Mouse (Mus musculus): ENCODE measurements around the gene Tsc1. TPM values are rescaled to one million over a fixed set of nuclear protein-coding genes. Genes with fewer than 3 reads are reported as not detected.

Gene Tsc1
- total RNA-seq, 2 experiments from 2014 or later = 16.4 to 19.8 TPM

DNA sequence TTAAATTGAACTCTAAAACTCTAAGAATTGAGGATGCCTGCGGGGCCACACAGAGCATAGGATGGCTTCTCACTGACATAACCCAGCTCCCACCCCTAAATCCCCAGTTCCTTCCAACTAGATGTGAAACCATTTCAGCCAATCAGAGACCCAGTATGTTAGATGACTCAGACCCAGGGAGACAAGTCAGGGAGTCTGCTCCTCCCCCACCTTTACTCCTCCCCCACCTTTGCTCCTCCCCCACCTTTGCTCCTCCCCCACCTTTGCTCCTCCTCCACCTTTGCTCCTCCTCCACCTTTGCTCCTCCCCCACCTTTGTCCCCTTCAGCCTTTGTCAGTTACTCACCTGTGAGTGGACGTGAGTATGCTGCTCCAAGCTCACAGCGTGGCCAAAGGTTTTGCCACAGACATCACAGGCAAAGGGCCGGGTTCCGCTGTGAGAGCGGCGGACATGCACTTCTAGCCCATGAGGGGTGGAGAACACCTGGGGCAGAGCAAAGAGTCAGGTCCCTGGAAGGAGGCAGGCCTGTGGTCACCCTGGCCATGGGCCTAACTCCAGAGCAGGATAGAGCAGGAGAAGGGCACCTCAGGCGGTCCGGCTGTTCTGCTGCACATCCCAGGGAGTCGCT is 28.5 kb upstream of the Tsc1 start:
- DNase-seq = no peak
- intact Hi-C loops (cut with DNase I) = no loop called here

DNA sequence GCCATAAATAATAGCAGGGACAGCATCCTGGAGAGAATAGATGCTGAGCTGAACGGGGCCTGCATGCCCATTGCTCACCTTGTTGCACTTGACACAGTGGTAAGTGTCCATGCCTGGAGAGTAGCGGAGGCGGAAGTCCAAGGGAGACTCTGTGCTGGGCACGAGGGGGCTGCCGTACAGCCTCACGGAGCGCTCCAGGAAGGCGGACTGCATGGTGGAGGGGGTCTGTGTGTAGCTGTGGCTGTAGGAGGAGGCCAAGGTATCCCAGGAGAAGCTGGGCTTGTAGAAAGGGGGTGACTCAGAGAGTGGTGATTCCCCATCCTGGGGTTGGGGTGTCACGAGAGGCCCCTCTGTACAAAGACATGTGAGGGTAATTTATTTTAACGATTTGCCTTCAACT is 27.4 kb upstream of the Tsc1 start:
- DNase-seq = no peak
- intact Hi-C loops (cut with DNase I) = no loop called here

DNA sequence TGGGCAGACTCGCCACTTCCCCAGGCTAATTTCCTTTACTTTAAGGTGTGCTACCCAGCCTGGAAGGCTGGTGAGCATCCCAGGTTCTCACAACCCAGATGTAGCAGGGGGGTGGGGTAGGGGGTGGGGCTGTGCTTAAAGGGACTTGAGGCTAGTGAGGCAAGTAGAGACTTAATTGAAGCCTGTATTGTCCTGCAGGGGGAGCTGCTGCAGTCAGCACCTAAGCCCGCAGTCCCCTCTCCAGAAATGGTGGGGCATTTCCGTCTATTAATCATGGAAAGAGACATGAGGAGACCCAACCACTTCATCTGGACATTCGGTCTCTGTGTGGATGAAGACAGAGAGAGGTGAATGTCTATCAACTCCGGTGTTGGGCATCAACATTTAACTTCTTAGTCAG is 24.7 kb upstream of the Tsc1 start:
- intact Hi-C loops (cut with DNase I) = no loop called here
- no peak for DNase-seq

DNA sequence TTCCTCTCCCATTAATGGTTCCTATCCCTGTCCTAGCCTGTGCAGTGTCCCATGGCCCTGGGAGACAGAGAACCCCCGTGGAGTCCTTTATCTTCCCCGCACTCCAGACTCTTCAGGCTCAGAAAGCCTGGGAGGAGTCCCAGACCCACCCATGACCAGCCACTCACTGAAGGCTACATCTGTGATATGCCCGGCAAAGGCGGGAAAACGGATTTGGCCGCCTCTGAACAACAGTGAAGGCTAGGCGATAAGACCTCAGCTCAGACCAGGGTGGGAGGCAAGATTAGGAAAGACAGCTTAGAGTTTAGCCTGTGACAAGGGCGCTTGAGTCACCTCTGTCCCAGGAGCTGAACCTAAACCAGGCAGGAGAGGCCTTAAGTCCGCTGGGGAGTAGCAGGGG is 24.2 kb upstream of the Tsc1 start:
- no peak for DNase-seq
- intact Hi-C loops (cut with DNase I) = no loop called here

DNA sequence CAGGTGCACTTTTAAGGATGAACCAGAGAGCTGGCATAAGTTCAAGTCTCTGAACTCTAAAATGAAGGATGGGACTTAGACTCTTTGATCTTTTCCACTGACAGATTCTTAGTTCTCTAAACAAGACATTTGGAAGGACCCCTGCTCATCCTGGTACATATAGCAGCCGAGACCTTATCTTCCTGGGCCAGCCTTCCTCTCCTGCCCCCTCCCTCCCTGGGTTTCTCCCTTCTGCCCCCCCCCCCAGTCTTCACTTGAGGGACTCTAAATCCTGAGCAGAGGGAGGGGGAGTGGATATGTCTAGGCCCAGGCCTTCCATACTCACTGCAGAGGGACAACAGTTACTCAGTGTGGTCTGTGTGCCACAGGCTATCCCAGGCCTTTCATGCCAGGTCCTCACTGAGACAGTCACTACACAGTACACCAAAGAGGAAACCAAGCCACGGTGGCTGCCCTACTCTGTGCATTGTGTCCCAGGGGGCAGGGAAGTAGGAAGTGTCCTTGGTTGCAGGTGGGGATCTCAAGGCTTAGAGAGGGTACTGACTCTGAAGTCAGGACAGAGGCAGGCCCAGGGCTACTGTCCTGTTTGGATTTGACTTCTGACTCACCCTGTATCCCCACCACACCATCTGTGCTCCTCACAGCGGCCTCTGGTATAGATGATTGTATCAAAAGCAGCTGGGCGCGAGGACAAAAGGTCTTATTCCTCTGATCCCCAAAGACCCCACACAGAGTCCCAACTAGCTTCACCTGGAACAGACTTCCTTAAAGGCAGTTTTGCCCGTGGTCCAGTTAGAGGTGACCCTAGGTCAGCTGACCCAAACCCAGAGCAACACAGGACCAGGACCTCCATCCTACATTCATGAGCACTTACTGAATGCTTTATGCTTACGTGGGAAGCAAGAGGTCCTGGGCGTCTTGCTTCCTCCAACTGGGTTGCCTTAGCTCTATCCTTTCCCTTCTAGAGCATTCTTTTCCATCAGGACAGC is 23.2 kb upstream of the Tsc1 start:
- intact Hi-C loops (cut with DNase I) = no loop called here

DNA sequence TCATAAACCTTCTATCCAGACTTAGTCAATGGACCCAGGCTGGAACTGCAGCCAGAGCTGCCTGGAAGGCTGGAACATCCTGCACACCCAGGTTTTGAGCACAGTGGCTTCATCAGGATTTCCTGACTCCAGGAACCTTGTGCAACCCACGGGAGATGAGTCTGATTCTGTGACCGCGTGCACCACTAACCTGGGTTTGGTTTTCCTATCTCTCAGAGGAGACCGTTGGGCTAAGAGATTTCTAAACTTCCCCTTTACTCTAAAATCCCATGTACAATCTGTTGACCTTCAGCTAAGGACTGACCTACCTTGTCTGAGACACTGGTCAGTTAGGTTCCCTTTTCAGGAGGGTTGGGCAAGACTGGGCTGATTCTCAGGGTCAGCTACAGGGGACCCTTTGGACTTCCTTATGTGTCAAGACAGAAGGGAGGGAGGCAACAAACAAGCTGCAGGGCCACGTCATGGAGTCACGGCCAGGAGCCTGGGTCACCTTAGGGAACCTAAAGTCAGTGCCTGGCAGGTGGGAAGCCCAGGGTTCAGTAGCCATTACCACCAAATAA is 22.2 kb upstream of the Tsc1 start:
- no peak for DNase-seq
- intact Hi-C loops (cut with DNase I) = no loop called here

More for the DNA sequence above, 23.2 kb upstream of the Tsc1 start:
- no peak for DNase-seq

DNA sequence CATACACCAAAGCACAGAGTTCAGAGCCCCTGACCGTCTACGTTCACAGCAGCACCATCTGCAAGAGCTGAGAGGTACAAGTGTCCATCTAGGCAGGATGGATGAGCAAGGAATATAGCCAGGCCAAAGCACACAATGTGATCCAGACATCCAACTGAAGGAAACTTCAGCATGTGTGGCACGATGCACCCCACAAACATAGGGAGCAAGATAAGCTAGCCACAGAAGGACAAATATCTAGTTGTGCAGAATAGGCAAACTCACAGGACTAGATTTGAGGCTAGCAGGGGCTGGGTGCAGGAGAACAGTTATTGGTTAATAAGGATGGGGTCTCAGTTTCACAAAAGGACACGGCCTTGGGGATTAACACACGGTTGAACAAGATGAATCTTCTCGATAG is 21.7 kb upstream of the Tsc1 start:
- intact Hi-C loops (cut with DNase I) = no loop called here
- no peak for DNase-seq

DNA sequence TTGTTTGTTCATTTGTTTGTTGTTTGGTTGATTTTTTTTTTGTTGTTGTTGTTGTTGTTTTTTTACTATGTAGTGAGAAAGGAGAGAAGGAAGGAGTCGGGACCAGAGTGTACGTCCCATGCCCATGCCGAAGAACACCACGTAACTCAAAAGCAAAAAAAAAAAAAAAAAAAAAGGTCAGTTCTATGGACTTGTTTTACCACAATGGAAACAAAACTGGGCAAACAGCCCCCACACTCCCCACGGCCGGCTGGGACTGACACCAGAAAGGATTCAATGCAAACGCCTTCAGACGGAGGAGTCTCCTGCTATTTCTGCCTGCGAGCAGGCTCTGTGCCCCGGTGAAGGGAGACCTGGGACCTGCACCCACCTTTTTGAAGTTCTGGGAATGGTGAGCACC is 20.5 kb upstream of the Tsc1 start:
- intact Hi-C loops (cut with DNase I) = no loop called here
- DNase-seq = no peak

DNA sequence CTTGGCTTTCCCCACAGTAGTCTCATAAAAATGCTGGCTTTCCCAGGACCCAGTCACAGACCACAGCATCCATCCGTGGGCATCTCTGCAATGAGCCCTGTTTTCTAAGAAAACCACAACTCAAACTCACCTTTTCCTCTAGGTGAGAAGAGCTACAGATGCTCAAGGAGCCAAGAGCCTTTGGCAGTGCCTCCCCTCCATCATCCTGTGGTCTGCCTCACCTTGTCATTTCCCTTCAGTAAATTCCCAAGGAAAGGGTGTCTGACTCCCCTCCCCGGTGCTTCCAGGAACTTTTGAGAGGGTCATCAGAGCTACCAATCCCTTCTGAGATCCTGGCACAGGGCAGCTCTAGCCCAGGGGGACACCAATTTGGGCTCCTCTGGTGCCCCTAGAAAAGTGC is 19.9 kb upstream of the Tsc1 start:
- no peak for DNase-seq
- intact Hi-C loops (cut with DNase I) = no loop called here

DNA sequence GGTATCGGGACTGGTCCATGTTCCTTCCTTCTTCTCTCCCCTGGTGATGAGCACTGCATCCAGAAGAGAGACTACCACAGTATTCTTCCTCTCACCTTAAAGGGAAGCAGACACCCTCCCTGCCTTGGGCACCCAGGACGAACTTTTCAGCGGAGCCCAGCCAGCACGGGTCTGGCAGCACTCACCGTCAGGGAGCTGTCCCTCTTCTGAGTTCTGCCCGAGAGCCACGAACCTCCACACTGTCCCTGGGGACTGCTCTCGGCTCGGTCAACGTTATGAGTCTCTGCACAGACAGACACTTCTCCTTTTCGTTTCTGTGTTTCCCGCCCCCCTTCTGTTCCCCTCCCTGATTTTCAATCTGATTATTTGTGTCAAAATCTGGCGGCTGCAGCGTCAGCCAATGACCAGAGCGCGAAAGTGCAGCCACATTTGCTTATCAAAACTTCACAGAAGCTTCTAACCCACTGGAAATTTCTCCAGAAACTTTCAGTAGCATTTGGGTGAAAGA is 19.3 kb upstream of the Tsc1 start, which contains the start of gene Gfi1b:
Gene Gfi1b (minus strand): TSS at position 319 of the 508 bp plus-strand sequence.
- peak; percentile 14 to 36 for DNase-seq
- intact Hi-C loops (cut with DNase I) = loop anchor here (1.0 kb wide), 1 partner anchor 28 kb away; no protein-coding TSS in a partner anchor

DNA sequence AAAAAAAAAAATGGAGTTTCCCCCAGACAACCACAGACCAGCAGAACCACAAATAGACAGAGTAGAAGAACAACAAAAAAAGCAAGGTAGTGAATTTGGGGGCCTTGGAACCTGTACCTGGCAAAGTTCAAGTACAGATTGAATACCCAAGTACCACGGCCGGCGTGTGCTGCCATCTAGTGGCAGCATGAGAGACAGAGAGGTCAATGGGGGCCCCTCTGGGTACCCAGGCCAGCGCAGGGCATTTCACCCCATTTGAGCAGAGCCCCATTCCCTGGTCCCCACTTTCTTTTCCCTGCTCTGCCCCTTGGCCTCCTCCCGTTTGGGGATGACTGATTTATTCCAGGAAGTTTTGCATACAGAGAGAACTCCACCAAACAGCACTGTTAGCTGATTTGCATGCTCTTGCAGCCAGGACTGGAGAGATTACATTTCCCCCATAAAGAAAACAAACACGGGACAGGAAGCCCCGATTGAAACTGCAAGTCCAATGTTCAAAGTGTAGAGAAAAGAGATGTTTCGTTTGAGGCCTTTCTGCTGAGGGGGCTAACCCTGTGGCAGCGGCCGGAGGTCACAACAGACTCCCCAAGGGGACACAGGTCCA is 18.4 kb upstream of the Tsc1 start:
- intact Hi-C loops (cut with DNase I) = loop anchor here (1.0 kb wide), 1 partner anchor 29 kb away; no protein-coding TSS in a partner anchor
- peak; percentile 36 to 63 for DNase-seq

DNA sequence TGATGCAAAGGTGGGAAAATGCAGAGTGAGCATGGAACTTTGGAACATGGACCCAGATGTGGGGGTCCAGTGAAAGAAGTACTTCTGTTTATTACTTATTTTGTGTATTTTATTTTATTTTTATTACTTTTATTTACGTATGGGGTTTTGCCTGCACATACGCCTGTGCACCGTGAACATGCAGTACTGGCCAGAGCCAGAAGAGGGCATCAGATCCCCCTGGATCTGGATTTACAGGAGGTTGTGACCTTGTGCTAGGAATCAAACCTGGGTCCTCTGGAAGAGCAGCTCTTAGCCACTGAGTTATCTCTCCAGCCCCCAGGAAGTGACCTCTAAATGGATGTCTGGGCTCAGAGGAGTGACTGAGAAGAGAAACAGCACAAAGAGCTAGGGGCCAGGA is 16.2 kb upstream of the Tsc1 start:
- intact Hi-C loops (cut with DNase I) = no loop called here

DNA sequence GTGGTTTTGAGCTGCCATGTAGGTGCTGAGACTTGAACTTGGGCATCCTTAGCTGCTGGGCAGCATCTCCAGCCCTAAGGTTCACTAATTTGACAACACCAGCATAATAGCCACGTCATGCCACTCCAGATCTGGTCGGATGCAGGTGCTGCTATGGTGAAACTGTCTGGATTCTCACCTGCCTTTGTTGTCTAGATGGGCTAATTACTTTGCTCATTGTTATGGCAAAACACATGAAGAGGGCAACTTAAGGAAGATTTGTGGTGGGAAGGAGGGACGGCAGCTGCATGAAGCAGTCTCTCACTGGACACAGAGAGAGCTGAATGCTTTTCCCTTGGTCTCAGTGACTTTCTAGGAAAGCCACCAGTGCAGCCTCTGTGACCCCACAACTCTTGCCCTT is 15.0 kb upstream of the Tsc1 start:
- DNase-seq = no peak
- intact Hi-C loops (cut with DNase I) = no loop called here

More for the DNA sequence above, 16.2 kb upstream of the Tsc1 start:
- DNase-seq = no peak

DNA sequence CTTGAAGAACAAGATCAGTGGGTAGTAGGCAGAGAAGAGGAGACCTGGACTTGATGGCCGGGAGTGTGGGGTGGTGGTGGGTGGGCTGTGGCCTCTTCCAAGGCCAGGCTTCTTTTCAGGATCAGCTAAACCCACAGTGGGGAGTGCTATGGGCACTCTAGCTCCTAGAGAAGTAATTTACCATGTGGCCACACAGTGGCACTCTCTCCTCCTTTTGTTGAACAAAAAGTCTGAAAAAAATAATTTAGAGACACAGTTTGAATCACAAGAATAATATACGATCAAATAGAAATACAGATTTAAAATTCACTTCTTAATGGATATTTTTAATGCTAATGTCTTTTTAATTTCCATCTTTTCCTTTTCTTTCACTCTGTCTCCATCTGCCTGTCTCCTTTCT is 13.0 kb upstream of the Tsc1 start:
- intact Hi-C loops (cut with DNase I) = no loop called here
- DNase-seq = no peak

DNA sequence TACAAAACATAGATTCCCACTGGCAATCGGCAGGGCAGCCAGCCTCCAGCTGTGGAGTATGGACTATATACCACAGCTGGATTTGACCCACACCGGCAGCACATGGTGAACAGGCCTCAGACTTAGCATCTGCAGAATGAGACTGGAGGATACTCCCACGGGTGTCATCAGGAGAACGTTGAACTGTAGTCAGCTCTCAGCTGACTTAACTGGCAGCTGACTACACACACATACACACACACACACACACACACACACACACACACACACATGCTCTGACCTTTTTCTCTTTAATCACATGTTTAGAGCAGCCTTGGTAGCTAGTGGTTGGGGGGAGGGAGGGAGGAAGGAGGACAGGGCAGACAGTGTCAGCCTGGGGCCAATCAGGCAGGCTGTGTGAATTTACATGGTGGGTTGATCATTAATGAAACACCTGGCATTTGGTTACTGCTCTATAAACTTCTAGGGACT is 11.1 kb upstream of the Tsc1 start:
- intact Hi-C loops (cut with DNase I) = no loop called here
- DNase-seq = no peak

DNA sequence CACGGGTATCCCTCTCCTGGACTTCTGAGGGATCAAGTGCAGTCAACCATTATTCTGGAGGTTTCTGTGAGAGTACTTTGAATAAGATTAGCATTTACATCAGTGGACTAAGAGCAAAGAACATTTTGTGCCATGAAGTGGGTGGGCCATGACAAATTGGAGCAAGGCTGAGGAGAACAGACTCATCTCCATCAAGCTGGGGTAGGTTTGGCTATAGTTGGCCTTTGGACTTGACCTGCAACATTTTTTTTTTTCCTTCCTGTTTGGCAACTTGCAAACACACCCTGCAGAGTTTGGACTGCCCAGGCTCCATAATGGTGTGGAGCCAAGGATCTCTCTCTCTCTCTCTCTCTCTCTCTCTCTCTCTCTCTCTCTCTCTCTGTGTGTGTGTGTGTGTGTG is 8.4 kb upstream of the Tsc1 start:
- intact Hi-C loops (cut with DNase I) = no loop called here
- DNase-seq = no peak

DNA sequence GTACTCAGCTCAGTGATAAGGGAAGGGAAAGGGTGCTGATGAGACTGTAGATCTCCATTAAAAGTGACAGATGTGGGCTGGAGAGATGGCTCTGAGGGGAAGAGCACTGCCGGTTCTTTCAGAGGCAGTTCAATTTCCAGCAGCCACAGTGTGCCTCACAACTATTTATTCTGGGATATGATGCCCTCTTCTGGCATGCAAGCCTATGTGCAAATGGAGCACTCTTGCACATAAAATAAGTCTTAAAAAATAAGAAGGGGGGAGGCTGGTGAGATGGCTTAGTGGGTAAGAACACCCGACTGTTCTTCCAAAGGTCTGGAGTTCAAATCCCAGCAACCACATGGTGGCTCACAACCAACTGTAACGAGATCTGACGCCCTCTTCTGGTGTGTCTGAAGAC is 7.9 kb upstream of the Tsc1 start:
- intact Hi-C loops (cut with DNase I) = no loop called here
- DNase-seq = no peak

DNA sequence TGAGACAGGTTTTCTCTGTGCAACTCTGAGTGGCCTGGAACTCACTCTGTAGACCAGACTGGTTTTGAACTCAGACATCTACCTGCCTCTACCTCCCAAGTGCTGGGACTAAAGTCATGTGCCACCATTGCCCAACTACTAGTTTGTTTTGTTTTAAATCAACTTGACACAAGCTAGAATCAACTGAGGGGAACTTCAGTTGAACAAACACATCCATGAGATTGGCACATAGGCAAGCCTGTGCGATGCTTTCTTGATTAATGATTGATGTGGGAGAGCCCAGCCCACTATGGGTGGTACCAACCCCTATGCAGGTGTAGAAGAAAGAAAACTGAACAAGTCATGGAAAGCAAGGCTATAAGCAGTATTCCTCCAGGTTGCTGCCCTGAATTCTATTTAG is 5.8 kb upstream of the Tsc1 start:
- DNase-seq = no peak

DNA sequence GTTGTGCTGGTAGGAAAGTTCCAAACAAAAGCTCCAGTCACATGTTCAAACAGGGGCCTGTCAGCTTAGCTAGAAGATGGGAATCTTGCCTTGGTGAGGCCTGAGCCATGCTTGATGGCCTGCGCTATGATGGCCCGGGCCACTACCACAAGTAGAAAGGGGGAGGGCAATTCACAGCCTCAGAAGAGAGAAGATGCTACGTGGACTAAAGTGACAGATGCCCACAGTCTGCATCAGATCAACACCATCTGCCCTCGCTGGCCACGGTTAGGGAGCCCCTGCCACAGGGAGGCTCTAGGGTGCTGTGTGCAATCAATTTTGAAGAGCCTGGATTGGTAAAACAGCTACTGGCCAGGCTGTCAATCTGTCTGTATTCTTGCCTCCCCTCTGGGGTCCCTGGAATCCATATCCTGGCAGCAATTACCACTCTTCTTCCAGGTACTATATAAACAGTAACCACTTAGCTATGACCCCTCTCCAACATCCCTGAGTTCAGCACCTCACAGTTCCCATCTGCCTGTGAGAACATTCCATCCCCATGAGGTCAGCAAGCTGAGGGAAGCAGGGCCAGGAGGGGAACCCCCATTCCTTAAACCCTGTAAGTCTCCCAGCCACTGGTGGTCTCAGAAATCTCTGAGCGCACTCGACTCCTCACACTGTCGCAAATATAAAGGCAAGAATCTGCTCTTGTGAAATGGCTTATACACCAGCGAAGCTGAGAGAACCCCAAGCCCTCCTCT is 3.8 kb upstream of the Tsc1 start:
- DNase-seq = no peak
- intact Hi-C loops (cut with DNase I) = no loop called here

More for the DNA sequence above, 5.8 kb upstream of the Tsc1 start:
- intact Hi-C loops (cut with DNase I) = no loop called here

DNA sequence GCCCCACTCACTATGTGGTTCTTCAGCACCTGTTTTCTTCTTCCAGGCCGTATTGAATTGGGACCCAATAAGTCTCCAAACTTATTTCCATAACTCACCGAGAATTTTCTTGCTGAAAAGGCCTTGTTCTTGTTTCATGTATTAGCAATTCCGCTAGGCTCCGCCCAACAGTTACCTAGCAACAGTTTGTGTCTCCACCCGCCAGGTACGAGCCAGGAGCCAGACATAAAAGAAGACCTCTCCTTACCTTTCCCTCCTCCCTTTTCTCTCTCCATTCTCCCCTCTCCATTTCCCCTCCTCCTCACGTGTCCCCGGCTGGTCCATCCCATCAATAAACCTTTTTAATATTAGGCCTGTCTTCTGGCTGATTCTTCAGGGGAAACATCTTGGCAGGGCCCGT is 2.7 kb upstream of the Tsc1 start:
- DNase-seq = no peak
- intact Hi-C loops (cut with DNase I) = no loop called here

Measured in heart, postnatal 10 days (tissue).